Mouse (Mus musculus) stomach, embryonic 15.5 days (tissue): ENCODE results near the gene Hoxa13. TPM values are rescaled to one million over a fixed set of nuclear protein-coding genes. Genes with fewer than 3 reads are reported as not detected.

ENCODE experiments used
- ATAC-seq: fragments of 200-750 bp; cut with Nextera tagmentation; 2 replicates; pipeline ENCODE4 v1.8.0; 2017; ENCODE audit warnings: low read depth, moderate number of reproducible peaks, moderate TSS enrichment; ENCODE audit not compliant: insufficient read depth, low FRiP score
- H3K27ac ChIP-seq: fragments of 300-500 bp; sonication (generic); 2 replicates; pipeline ENCODE4 v1.5.1; 2015; ENCODE audit warnings: mild to moderate bottlenecking, inconsistent platforms
- H3K27me3 ChIP-seq: fragments of 300-500 bp; sonication (generic); replicated peaks from 2 replicates; pipeline ENCODE4 v1.6.1; 2015; ENCODE audit warnings: inconsistent platforms
- H3K36me3 ChIP-seq: fragments of 300-500 bp; sonication (generic); 2 replicates; pipeline ENCODE4 v1.6.1; 2015; ENCODE audit warnings: inconsistent platforms
- H3K4me1 ChIP-seq: fragments of 300-500 bp; sonication (generic); 2 replicates; pipeline ENCODE4 v1.6.1; 2015; ENCODE audit warnings: inconsistent platforms
- H3K4me2 ChIP-seq: fragments of 300-500 bp; sonication (generic); 2 replicates; pipeline ENCODE4 v1.6.1; 2015; ENCODE audit warnings: mild to moderate bottlenecking, inconsistent platforms
- H3K4me3 ChIP-seq: fragments of 300-500 bp; sonication (generic); replicated peaks from 2 replicates; pipeline ENCODE4 v1.5.1; 2015; ENCODE audit warnings: inconsistent platforms
- H3K9ac ChIP-seq: fragments of 300-500 bp; sonication (generic); 2 replicates; pipeline ENCODE4 v1.6.1; 2015; ENCODE audit warnings: inconsistent platforms
- H3K9me3 ChIP-seq: fragments of 300-500 bp; sonication (generic); 2 replicates; pipeline ENCODE4 v1.6.1; 2016; ENCODE audit warnings: inconsistent platforms
- WGBS: fragments of 180-500 bp; shearing (Covaris S2); methylation state at CpG from one replicate; pipeline ENCODE4 v1.1.7; 2015; 5-methylcytosine and 5-hydroxymethylcytosine counted together
- polyA plus RNA-seq: library from polyadenylated mRNA; unstranded; fragments of >200 nt; fragmentation: Nextera tagmentation; extraction: Ambion mirVana; gene quantifications from 2 replicates; pipeline ENCODE4 v1.2.1, GENCODE M21; 2015

The Hoxa13 gene
- polyA plus RNA-seq, 1 experiment from 2014 or later, result not detected

DNA sequence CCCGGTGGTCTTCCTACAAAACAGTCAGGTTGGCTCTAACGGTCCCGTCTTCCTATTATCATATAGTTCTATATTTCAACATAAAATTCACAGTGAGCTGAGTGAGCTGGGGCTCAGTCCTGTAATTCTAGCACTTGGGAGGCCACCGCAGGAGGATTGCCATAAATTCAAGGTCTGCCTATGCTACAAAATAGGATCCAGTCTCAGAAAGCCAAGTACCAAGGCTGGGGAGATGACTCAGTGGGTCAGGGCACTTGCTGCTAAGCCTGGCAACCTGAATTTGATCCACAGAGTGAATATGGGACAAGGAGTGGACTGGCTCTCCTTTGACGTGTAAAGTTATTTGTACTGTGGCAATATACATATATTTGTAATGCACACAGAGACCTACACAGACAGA, 23.2 kb upstream of the Hoxa13 start:
- H3K4me1 ChIP-seq, result no peaks in the 10 kb centered on the region
- no peaks in the 10 kb centered on the region for H3K36me3 ChIP-seq
- H3K9ac ChIP-seq, result no peak overlapping the region
- no peak overlapping the region for H3K4me2 ChIP-seq
- H3K4me3 ChIP-seq, result no peak overlapping the region
- no peak for ATAC-seq
- H3K9me3 ChIP-seq, result no peaks in the 10 kb centered on the region
- H3K27ac ChIP-seq, result no peak overlapping the region
- 89% methylated on average over 5 of the region's 5 CpGs for WGBS
- H3K27me3 ChIP-seq, result peaks cover 19% of the 10 kb centered on the region

DNA sequence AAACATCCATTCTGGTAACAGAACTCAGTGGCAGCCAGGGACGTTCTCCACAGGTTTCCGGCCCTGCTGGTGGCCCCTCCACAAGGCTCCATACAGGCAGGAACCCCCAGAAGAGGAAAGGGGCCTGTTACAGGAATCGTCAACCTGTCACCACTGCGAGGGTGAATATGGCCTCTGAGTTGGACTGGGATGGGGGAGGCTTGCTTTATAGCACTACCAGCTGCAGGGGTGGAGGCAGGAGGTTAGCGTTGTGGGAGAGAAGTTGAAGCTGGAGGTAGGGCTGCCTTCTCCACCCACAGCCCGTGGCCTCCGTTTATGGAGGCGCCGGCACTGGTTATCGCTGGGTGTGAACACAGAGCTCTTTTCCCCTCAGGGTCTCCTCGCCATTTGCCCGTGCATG, 20.4 kb upstream of the Hoxa13 start:
- no peak overlapping the region for H3K4me2 ChIP-seq
- 64% methylated on average over 12 of the region's 12 CpGs for WGBS

DNA sequence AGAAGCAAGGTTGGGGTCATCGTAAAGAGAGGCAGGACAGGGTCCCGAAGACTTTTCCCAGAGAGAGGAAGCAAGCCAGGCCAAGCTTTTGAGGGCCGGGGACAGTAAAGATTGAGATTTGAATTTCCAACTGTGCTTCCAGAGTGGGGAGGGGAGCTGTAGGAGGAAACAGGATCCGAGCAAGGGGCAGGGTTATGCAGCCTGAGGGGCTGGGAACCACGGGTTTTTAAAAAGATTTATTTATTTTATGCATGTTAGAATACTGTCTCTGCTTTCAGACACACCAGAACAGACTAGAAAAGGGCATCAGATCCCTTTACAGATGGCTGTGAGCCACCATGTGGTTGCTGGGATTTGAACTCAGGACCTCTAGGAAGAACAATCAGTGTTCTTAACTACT, 16.2 kb upstream of the Hoxa13 start:
- Histone ChIP-seq H3K27ac (no peak overlapping the region), H3K4me1 (no peaks in the 10 kb centered on the region), H3K4me3 (no peak overlapping the region), H3K36me3 (no peaks in the 10 kb centered on the region), H3K27me3 (peaks cover 70% of the 10 kb centered on the region), H3K4me2 (no peak overlapping the region), H3K9me3 (no peaks in the 10 kb centered on the region), H3K9ac (no peak overlapping the region)
- no peak for ATAC-seq
- WGBS, result 7% methylated on average over 5 of the region's 5 CpGs

More for the DNA sequence above, 20.4 kb upstream of the Hoxa13 start:
- Histone ChIP-seq H3K27ac (no peak overlapping the region), H3K27me3 (peaks cover 37% of the 10 kb centered on the region), H3K4me3 (no peak overlapping the region), H3K36me3 (no peaks in the 10 kb centered on the region), H3K9me3 (no peaks in the 10 kb centered on the region), H3K4me1 (no peaks in the 10 kb centered on the region), H3K9ac (no peak overlapping the region)
- no peak for ATAC-seq

DNA sequence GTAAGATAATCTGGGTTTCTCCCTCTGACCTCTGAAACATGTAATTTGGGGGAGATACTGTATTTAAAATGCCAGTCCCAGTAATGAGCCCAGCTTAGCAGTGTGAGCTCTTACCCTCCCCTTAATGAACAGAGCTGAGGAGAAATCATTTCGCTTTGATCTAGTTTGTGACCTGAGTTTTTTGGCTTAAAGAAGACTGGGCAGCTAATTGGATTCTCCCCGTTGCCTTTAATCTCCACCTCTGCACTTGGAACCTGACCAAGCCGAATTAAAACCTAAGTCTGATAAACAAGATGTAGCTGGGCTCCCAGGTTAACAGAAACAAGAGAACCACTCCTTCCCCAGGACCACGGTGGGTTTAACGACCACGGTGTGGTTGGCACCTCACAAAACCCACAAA, 15.7 kb upstream of the Hoxa13 start:
- Histone ChIP-seq H3K4me1 (no peaks in the 10 kb centered on the region), H3K4me3 (no peak overlapping the region), H3K27me3 (peaks cover 75% of the 10 kb centered on the region), H3K27ac (no peak overlapping the region), H3K9me3 (no peaks in the 10 kb centered on the region), H3K36me3 (no peaks in the 10 kb centered on the region), H3K9ac (no peak overlapping the region), H3K4me2 (no peak overlapping the region)
- 5% methylated on average over 6 of the region's 6 CpGs for WGBS
- no peak for ATAC-seq

DNA sequence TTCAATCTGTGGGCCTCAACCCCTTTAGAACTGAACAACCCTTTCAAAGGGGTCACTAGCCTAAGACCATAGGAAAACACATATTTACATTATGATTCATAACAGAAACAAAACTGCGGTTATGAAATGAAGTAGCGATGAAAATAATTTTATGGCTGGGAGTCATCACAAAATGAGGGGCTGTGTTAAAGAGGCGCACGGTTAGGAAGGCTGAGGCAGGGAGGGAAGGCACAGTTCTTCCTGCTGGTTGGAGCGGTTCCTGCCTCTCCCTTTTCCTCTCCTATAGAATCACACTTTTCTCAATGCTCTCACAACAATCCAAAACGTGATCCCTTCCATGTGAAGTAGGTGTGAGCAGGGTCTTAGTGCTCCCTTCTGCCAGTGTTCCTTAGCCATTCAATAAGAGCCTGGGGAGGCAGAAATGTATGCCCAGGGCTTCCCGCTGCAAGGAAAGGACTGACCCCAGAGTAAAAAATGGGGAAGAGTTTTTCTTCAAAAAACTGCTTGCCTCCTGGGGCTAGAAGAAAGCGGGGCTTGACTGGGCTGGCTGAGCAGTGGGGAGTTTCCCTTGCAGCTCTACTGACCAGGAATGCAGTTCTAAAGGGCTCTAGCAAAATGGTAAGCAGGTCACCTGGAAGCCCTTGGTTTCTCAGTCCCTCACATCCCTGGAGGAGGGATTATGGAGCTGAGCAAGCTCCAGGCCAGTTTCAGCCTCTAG, 15.0 kb upstream of the Hoxa13 start:
- Histone ChIP-seq H3K27ac (no peak overlapping the region), H3K4me1 (no peaks in the 10 kb centered on the region), H3K27me3 (peaks cover 75% of the 10 kb centered on the region), H3K9ac (no peak overlapping the region), H3K9me3 (no peaks in the 10 kb centered on the region), H3K4me2 (no peak overlapping the region), H3K4me3 (no peak overlapping the region), H3K36me3 (no peaks in the 10 kb centered on the region)
- no peak for ATAC-seq
- 10% methylated on average over 8 of the region's 8 CpGs for WGBS

DNA sequence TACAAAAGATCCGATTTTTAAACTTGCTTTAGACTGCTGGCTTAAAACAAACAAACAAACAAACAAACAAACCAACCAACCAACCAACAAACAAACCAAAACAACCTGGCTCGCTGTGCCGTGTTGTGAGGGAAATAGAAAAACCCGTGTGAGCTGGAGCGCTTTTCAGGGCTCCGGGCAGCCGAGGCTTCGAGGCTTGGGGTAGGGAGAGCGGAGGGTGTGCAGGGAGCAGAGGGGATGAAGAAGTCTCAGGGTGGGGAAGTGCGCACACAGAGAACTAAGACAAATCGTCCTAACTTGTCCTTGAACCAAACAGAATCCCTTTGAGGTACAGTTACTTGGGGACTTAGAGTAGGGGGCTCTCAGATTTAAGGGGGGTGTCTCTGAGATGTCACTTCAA, 13.9 kb upstream of the Hoxa13 start:
- Histone ChIP-seq H3K36me3 (no peaks in the 10 kb centered on the region), H3K9me3 (no peaks in the 10 kb centered on the region), H3K27ac (no peak overlapping the region), H3K4me1 (no peaks in the 10 kb centered on the region), H3K27me3 (peaks cover 87% of the 10 kb centered on the region), H3K4me3 (no peak overlapping the region), H3K4me2 (no peak overlapping the region), H3K9ac (no peak overlapping the region)
- ATAC-seq, result no peak
- 6% methylated on average over 11 of the region's 11 CpGs for WGBS

DNA sequence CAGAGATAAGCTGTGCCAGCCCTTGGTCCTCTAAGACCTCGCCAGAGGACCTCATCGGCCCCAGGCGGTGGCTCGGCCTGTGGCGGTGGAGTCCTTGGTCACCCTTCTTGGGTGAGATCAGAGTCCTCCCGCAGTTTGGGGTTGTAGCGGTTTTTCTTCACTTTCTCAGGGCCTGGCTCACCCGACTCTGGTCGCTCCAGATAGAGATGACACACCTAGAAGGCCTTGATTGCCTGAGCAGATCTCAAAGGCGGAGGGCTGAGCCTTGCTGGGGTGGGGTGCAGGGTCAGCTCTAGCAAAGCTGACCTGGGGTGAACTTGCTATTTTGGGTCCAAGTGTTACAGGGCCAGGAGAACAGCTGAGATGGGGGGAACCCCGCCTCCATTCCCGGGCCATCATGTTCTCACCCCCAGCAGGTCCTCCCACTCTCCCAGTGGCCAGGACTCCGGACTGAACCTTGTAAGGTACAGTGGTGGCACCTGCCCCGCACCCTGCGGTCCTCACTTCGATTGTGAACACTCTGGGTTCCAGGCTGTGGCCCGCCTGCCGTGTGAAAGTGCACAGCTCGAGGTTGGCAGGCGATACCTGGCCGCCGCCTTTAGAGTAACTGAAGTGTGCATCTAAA, 13.1 kb upstream of the Hoxa13 start:
- Histone ChIP-seq H3K4me3 (no peak overlapping the region), H3K27ac (no peak overlapping the region), H3K36me3 (no peaks in the 10 kb centered on the region), H3K4me1 (no peaks in the 10 kb centered on the region), H3K9ac (no peak overlapping the region), H3K4me2 (no peak overlapping the region), H3K27me3 (peaks cover 91% of the 10 kb centered on the region), H3K9me3 (no peaks in the 10 kb centered on the region)
- WGBS, result 4% methylated on average over 22 of the region's 22 CpGs
- no peak for ATAC-seq

DNA sequence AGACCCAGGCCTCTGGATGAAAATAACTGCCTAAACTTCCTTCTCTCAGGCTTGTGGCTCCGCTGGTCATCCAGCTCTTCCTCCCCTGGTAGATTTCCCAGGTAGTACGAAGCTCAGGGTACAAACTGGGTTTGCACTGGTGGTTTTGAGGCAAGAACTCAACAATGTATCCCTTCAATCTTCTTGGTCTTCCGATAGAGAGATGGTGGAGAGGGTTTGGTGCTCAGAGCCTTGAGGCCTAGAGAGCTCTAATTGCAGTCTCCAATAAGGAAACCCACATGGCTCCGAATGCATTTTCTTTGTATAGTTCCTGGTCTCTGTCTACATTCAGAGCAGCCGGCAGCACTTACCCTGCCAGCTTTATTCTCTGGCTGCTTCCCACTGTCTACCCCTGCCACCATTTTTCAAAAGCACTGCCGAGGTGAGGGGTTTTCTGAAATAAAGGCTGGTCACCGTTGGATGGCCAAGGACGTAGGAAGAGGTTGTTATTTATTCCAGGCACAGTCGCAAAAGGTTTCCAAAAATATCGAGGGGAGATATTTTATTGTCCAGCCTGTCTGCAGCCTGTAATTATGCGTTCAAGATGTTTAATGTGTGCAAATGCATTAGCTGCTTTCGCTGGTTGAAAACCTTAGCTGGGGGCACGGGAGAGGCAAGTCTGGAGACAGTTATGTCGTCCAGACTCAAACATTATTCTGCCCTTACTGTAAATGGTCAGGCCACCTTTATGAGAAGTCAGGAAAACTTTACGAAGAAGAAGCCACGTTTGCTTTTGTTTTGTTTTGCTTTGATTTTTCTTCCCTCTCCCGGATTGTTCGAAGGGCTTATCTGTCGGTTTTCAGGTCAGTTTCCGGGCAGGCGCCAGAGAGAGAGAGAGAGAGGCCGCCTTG, 12.3 kb upstream of the Hoxa13 start:
- Histone ChIP-seq H3K4me3 (no peak overlapping the region), H3K36me3 (no peaks in the 10 kb centered on the region), H3K4me2 (no peak overlapping the region), H3K4me1 (no peaks in the 10 kb centered on the region), H3K27ac (no peak overlapping the region), H3K27me3 (peaks cover 96% of the 10 kb centered on the region), H3K9ac (no peak overlapping the region), H3K9me3 (no peaks in the 10 kb centered on the region)
- 14% methylated on average over 21 of the region's 22 CpGs for WGBS
- no peak for ATAC-seq

DNA sequence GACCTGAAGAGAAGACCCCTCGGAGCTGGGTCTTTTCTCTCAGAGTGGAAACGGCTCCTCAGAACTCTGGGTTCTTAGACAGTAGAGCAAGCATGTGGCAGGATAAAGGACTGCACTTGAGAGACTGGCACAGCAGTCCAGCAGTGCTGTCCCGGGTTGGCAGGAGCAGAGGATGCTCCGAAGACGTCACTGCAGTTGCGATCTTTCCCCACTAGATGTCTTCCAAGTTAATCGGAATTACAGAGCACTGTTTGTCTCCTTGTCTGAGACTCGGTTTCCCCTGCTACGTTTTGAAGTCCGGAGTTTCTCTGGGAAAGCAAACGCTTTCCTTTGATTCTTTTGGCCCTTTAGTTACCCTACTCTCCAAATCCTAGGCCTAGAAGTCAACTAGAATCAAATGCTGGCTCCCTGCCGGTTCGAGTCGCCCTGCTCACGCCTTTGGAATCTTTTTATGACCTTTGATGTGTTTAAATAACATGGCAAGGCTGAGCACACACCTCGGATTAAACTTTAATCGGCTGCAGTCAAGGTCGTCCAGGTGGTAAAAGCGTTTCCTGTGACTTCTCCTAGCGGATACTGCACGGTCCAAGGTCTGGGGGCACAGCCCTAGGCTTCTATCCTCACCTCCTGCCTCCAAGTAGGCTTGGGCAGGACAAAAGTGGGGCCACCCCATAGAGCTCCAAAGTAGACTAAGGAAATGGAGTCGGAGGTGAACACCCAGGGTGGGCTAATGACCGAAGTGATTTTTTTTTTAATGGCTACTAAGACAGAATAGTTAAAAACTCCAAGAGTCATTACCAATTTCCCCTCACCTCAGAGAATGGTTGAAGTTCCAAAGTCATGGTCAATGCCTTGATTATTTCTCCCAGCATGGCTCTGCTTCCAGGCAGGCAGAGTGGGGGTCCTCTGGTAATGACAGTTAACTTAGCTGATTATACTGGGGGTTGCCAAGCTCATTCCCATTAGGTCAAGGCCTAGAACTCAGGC, 10.1 kb upstream of the Hoxa13 start:
- H3K9ac ChIP-seq, result no peak overlapping the region
- H3K27ac ChIP-seq, result no peak overlapping the region
- no peaks in the 10 kb centered on the region for H3K4me1 ChIP-seq
- ATAC-seq, result no peak
- no peak overlapping the region for H3K4me3 ChIP-seq
- peaks cover 92% of the 10 kb centered on the region for H3K27me3 ChIP-seq
- no peaks in the 10 kb centered on the region for H3K36me3 ChIP-seq
- no peak overlapping the region for H3K4me2 ChIP-seq
- H3K9me3 ChIP-seq, result no peaks in the 10 kb centered on the region
- 7% methylated on average over 23 of the region's 23 CpGs for WGBS

- Histone ChIP-seq H3K9ac (no peak overlapping the region), H3K27ac (no peak overlapping the region), H3K4me2 (no peak overlapping the region), H3K4me3 (no peak overlapping the region), H3K27me3 (peaks cover 93% of the 10 kb centered on the region), H3K36me3 (no peaks in the 10 kb centered on the region), H3K4me1 (no peaks in the 10 kb centered on the region), H3K9me3 (no peaks in the 10 kb centered on the region)
- no peak for ATAC-seq
- WGBS, result 2% methylated on average over 3 of the region's 3 CpGs
Measured at GRCm38 (mm10) chr6:52268756-52269155, 8.1 kb upstream of the Hoxa13 start.

DNA sequence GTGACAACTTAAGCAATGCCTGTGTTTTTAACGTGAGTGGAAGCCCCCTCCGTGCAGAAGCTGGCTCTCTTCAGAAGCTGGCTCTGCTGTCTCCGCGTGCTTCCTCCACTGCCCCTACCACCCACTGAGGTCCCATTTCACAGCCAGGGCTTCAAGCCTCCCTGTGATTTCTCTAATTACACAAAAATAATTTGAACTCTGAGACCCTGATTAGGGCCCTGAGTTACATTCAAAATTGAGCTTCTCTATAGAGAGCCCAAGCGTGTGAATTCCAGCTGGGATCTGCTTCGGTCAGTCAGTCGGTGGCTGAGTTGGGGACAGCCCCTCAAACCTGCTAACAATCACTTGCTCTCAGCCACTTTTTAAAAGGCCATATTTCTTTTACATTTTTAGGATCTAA, 7.7 kb upstream of the Hoxa13 start:
- Histone ChIP-seq H3K4me2 (no peak overlapping the region), H3K4me1 (no peaks in the 10 kb centered on the region), H3K27ac (no peak overlapping the region), H3K9ac (no peak overlapping the region), H3K9me3 (no peaks in the 10 kb centered on the region), H3K4me3 (no peak overlapping the region), H3K36me3 (no peaks in the 10 kb centered on the region), H3K27me3 (peaks cover 93% of the 10 kb centered on the region)
- 10% methylated on average over 7 of the region's 7 CpGs for WGBS
- no peak for ATAC-seq
